Mouse (Mus musculus) kidney, embryonic 16.5 days (tissue): ENCODE measurements around the gene Col4a1. TPM values are rescaled to one million over a fixed set of nuclear protein-coding genes. Genes with fewer than 3 reads are reported as not detected.

Source experiments
- ATAC-seq: fragments of 200-750 bp; cut with Nextera tagmentation; 2 replicates; pipeline ENCODE4 v1.8.0; 2017; ENCODE audit warnings: moderate TSS enrichment; ENCODE audit not compliant: low FRiP score, low TSS enrichment
- H3K27ac ChIP-seq: fragments of 300-500 bp; sonication (generic); 2 replicates; pipeline ENCODE4 v1.5.1; 2014; ENCODE audit warnings: low read length
- H3K27me3 ChIP-seq: fragments of 300-500 bp; sonication (generic); 2 replicates; pipeline ENCODE4 v1.6.1; 2014; ENCODE audit warnings: low read length, control low read depth, mixed read lengths; ENCODE audit not compliant: insufficient read depth
- H3K36me3 ChIP-seq: fragments of 300-500 bp; sonication (generic); 2 replicates; pipeline ENCODE4 v1.6.1; 2014; ENCODE audit warnings: low read length, control low read depth, mixed read lengths; ENCODE audit not compliant: insufficient read depth
- H3K4me1 ChIP-seq: fragments of 300-500 bp; sonication (generic); 2 replicates; pipeline ENCODE4 v1.6.1; 2014; ENCODE audit warnings: low read length, control low read depth, mixed read lengths; ENCODE audit not compliant: insufficient read depth
- H3K4me2 ChIP-seq: fragments of 300-500 bp; sonication (generic); replicated peaks from 2 replicates; pipeline ENCODE4 v1.6.1; 2014; ENCODE audit warnings: low read depth, low read length
- H3K4me3 ChIP-seq: fragments of 300-500 bp; sonication (generic); 2 replicates; pipeline ENCODE4 v1.5.1; 2014; ENCODE audit warnings: mild to moderate bottlenecking, low read length
- H3K9ac ChIP-seq: fragments of 300-500 bp; sonication (generic); replicated peaks from 2 replicates; pipeline ENCODE4 v1.6.1; 2014; ENCODE audit warnings: low read length
- H3K9me3 ChIP-seq: fragments of 300-500 bp; sonication (generic); 2 replicates; pipeline ENCODE4 v1.6.1; 2016; ENCODE audit warnings: low read length, control low read depth
- WGBS: fragments of 180-500 bp; shearing (Covaris S2); extraction: QIAGEN DNeasy Blood & Tissue Kit; methylation state at CpG from one replicate; pipeline ENCODE4 v1.1.7; 2014; 5-methylcytosine and 5-hydroxymethylcytosine counted together
- polyA plus RNA-seq: library from polyadenylated mRNA; unstranded; fragments of >200 nt; fragmentation: Nextera tagmentation; extraction: Ambion mirVana; gene quantifications from 2 replicates; pipeline ENCODE4 v1.2.1, GENCODE M21; 2015

The Col4a1 gene
- polyA plus RNA-seq = 382 and 440 TPM in 2 replicates

DNA sequence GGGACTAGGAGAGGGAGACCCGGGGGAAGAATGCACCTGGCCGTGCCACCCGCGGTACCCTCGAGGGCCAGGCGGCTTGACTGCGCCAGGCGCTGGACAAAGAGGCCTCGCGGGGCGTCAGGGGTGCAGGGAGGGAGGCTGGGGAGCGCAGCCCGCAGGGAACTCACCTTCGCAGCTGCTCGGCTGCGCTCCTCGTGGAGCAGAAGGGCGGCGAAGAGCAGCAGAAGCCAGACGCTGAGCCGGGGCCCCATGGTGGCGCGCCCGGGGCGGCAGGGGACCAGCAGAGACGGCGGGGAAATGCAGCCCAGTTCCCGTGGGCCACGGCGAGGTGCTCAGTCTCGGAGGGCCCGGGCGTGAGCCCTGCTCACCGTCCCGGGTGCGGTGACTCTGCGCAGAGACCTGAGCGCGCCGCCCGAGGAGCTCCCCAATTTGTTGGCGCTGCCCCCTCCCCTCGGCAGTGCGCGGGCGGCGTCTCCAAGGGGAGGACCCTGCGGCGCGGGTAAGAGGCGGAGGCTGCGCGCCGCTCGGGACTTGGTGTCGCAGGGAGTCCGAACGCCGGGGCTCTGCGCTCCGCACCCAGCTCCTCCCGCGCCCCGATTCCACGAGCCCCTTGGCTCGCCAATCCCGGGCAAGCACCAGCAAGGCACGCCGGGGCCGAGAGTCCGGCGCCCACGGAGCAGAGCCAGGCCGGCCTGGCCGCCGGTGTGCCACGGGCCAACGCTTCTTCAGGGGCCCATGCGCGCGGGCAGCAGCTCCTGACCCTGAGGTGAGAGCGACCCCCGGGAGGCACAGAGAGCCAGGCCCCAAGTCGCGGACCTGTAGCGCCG lies at the start of gene Col4a1, which contains the start of gene Col4a2:
Gene Col4a1, minus strand, starts transcription at position 478 of the 827 bp plus-strand sequence.
Gene Col4a2, plus strand, starts transcription at position 457 of the 827 bp plus-strand sequence.
- peak; percentile 84 for ATAC-seq
- peak within 1 kb of the TSS; percentile 100 for H3K9ac ChIP-seq
- WGBS = under 1% methylated on average over 82 of the region's 87 CpGs

DNA sequence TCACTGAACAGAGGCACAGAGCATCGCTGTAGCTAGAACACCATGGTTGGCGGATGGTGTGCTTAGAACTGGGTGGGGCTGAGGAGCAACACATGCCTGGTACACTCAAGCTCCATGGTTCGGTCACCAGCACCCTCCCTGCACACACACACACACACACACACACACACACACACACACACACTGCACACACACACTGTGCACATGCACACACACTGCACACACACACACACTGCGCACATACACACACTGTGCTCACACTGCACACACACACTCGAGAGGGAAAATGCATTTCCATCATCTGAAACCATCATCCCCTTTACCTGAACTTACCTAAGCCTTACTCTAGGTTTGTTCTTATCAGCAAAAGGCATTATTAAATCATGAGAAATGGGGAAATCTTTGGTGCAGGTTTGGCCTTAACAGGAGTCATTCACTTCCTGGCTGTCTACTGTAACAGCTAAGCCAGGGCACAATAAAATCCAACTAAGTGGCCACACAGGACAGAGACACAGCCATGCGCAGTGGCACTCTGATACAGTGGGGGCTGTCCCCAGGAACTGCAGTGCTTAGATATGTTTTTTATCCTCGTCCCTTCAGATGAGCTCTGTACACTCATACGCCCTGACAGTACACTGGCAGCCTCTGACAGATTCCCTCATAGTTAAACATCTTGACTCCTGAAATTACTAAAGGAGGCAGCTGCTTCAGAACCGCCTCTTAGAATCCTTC lies 49.1 kb upstream of the Col4a1 start:
- Histone ChIP-seq H3K27me3 (no peaks in the 10 kb centered on the region), H3K4me1 (peaks cover 72% of the 10 kb centered on the region), H3K4me3 (no peak overlapping the region), H3K9ac (peak overlapping the region; percentile 13; the same call in 1 of the 2 replicates), H3K36me3 (peaks cover 4% of the 10 kb centered on the region; the same call in 1 of the 2 replicates), H3K9me3 (no peaks in the 10 kb centered on the region), H3K27ac (peak overlapping the region; percentile 91), H3K4me2 (peak overlapping the region; percentile 24; the same call in 1 of the 2 replicates)
- WGBS = 60% methylated on average over 9 of the region's 9 CpGs
- ATAC-seq = peak; percentile 52

More for the DNA sequence above, at the start of gene Col4a1, which contains the start of gene Col4a2:
- H3K4me1 ChIP-seq = peaks cover 69% of the 10 kb centered on the region
- H3K36me3 ChIP-seq = peaks cover 10% of the 10 kb centered on the region; the same call in 1 of the 2 replicates
- peak within 1 kb of the TSS; percentile 97 for H3K27ac ChIP-seq
- peak within 1 kb of the TSS; percentile 99 for H3K4me3 ChIP-seq
- H3K9me3 ChIP-seq = no peaks in the 10 kb centered on the region
- no peaks in the 10 kb centered on the region for H3K27me3 ChIP-seq
- H3K4me2 ChIP-seq = peak within 1 kb of the TSS; percentile 92

DNA sequence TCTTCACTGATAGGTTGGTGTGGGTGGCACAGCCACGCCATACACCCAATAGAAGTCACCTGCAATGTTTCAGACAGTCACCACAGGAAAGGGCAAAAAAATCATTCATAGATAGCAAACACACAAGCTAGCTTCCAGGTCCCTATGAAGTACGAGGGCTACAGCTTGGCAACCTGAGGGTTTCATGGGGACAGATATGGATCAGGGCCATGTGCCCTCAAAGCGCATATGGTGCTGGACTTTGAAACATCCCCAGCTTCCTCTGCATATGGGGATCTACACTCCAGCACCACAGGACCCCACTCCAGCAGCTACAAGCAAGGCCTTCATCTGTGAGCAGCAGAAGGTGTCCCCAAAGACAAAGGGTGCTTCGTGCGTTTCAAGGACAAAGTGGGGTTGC lies 47.2 kb upstream of the Col4a1 start:
- Histone ChIP-seq H3K9ac (peak overlapping the region; percentile 27; the same call in 1 of the 2 replicates), H3K27me3 (no peaks in the 10 kb centered on the region), H3K36me3 (peaks cover 8% of the 10 kb centered on the region), H3K9me3 (0 out of 2 replicates have a peak, but pooled peaks cover 2% of the 10 kb centered on the region), H3K27ac (peak overlapping the region; percentile 91), H3K4me2 (no peak overlapping the region), H3K4me3 (no peak overlapping the region), H3K4me1 (peaks cover 78% of the 10 kb centered on the region)
- WGBS = 88% methylated on average over 5 of the region's 5 CpGs
- ATAC-seq = no peak

DNA sequence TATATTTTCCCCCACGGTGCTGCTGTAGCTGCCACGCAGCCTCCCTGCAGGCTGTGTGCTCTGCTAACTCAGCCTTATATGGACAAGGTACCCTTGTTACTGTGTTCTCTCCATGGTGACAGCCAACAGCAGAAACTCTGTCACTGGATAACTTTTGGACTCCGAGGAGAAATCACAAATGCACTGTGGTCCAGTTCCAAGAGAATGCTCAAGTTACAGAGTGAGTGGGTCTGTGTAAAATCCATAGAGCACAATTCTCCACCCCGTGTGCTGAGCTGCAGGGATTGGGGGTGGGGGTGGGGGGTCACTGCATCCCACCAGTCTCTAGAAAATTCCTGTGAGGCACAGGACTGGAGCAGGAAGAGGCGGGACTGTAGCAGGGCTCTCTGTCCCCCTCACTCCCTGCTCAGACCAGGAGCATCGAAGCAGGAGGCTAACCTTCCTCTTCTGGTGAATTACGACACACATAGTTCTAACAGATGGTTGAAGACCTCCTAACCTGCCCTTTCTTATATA lies 45.4 kb upstream of the Col4a1 start:
- WGBS = 12% methylated on average over 7 of the region's 7 CpGs
- Histone ChIP-seq H3K4me2 (0 out of 2 replicates have a peak overlapping the region, but pooled peaks have one; percentile 11), H3K4me3 (no peak overlapping the region), H3K27ac (peak overlapping the region; percentile 94), H3K9ac (0 out of 2 replicates have a peak overlapping the region, but pooled peaks have one; percentile 23), H3K4me1 (peaks cover 62% of the 10 kb centered on the region), H3K36me3 (peaks cover 20% of the 10 kb centered on the region), H3K27me3 (no peaks in the 10 kb centered on the region), H3K9me3 (0 out of 2 replicates have a peak, but pooled peaks cover 2% of the 10 kb centered on the region)
- peak; percentile 67 for ATAC-seq

DNA sequence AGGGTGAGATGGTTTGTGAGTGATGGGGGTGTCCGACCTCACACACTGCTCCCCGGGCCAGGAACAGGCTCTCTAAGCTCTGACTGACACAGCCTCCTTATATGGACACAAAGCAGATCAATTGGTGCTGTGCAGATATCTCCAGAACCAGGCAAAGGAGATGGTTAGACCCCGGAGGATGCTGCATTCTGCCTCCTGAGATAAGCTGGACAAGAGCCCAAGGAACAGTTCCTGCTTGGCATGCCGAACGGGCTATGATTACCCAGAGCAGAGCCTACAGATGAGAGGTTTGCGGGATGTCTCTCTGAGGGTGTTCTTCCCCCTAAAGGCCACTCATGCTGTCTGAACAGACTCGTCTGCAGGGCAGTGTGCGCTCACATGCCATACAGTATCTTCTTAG lies 44.1 kb upstream of the Col4a1 start:
- Histone ChIP-seq H3K4me2 (no peak overlapping the region), H3K27ac (peak overlapping the region; percentile 94), H3K27me3 (no peaks in the 10 kb centered on the region), H3K4me1 (peaks cover 50% of the 10 kb centered on the region), H3K9ac (no peak overlapping the region), H3K9me3 (0 out of 2 replicates have a peak, but pooled peaks cover 2% of the 10 kb centered on the region), H3K4me3 (no peak overlapping the region), H3K36me3 (peaks cover 20% of the 10 kb centered on the region)
- 78% methylated on average over 8 of the region's 8 CpGs for WGBS
- ATAC-seq = no peak

DNA sequence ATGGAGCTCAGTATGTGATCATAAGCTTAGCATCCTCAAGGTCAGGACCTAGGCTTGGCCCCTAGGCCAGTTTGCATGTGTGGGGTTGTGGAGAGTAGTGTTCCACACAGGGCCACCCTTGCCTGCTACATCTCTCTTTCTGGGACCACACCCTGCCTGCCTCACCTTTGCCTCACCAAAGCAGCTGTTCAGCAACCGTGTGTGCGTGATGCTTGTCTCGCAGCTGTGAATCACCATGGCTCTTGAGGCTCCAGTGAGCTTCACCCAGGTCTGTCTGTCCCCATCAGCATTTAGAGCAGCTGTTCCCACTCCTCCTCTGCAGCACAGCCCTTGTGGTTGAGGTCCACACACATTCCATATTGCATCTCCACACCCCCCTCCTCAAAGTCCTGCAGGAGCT lies 43.3 kb upstream of the Col4a1 start:
- H3K9me3 ChIP-seq = 0 out of 2 replicates have a peak, but pooled peaks cover 2% of the 10 kb centered on the region
- peaks cover 20% of the 10 kb centered on the region for H3K36me3 ChIP-seq
- H3K27me3 ChIP-seq = no peaks in the 10 kb centered on the region
- no peak overlapping the region for H3K9ac ChIP-seq
- no peak overlapping the region for H3K4me3 ChIP-seq
- H3K4me1 ChIP-seq = peaks cover 41% of the 10 kb centered on the region
- no peak overlapping the region for H3K27ac ChIP-seq
- no peak for ATAC-seq
- 88% methylated on average over 3 of the region's 3 CpGs for WGBS
- no peak overlapping the region for H3K4me2 ChIP-seq

DNA sequence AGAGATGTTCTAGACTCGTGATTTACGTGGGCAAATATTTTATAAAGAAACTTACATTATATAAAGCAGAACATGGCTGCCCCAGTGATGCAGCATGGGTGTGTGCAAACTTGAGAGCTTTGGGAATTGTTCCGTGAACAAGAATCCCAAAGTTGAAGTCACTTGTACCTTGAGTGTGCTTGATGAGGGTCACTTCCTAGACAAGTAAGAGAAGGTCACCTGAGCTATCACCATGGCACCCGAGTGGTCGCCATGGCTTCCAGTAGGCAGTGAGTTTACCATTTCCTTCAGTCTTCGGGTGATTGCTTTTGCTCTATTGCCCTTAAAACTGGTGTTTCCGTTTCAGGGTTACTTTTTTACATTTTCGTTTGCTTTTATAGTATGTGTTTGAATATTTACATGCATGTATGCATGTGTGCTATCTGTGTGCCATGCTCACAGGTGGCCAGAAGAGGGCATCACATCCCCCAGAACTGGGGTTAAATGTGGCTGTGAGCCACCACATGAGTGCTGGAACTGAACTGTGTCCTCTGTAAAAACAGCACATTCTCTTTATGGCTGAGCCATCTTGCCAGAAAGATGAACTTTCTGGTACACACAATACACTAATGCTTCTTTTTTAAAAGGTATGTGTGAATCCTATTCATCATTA lies 42.3 kb upstream of the Col4a1 start:
- H3K4me1 ChIP-seq = peaks cover 32% of the 10 kb centered on the region
- H3K9ac ChIP-seq = no peak overlapping the region
- no peak for ATAC-seq
- WGBS = 90% methylated on average over 8 of the region's 8 CpGs
- H3K4me3 ChIP-seq = no peak overlapping the region
- 0 out of 2 replicates have a peak, but pooled peaks cover 2% of the 10 kb centered on the region for H3K9me3 ChIP-seq
- no peak overlapping the region for H3K4me2 ChIP-seq
- no peaks in the 10 kb centered on the region for H3K27me3 ChIP-seq
- H3K27ac ChIP-seq = no peak overlapping the region
- H3K36me3 ChIP-seq = peaks cover 20% of the 10 kb centered on the region

DNA sequence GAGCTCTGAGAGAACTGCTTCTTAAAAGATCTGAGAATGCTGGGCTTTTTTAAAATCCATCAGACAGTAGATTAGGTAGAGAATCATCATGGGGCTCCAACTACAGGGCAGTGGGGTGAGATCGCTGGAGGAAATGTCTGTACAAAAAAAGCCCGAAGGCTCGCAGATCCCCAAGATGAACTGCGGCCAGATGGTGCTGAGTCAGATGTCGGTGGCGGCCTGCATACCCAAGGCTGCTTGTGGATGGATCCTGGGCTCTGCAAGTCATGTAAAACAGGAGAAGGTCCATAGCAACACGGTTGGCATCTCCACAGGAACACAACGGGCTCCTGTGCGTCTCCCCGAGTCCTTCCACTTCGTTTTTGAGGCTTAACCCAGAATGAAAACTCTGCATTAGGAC lies 39.9 kb upstream of the Col4a1 start:
- H3K4me2 ChIP-seq = no peak overlapping the region
- H3K9ac ChIP-seq = no peak overlapping the region
- WGBS = 74% methylated on average over 11 of the region's 11 CpGs
- H3K9me3 ChIP-seq = 0 out of 2 replicates have a peak, but pooled peaks cover 2% of the 10 kb centered on the region
- no peaks in the 10 kb centered on the region for H3K27me3 ChIP-seq
- peaks cover 20% of the 10 kb centered on the region for H3K36me3 ChIP-seq
- ATAC-seq = no peak
- H3K4me1 ChIP-seq = peaks cover 13% of the 10 kb centered on the region
- no peak overlapping the region for H3K27ac ChIP-seq
- H3K4me3 ChIP-seq = no peak overlapping the region

DNA sequence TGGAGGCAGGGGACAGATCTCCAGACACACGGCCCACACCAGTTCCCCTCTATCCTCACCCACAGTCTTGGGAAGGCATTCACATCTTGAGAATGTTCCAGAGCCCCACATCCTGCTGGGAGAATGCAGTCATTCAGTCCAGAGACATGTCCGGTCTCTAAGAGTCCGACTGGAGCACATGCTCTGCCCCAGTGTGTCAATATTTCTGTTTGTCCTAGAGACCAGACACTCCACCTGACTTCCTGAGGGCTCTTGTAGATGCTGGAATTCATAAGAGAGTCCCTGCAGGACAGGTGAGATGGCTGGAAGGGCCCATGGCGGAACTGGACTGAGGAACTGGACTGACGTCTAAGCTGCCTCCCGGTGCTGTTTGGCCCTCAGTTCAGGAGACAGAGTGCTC lies 38.7 kb upstream of the Col4a1 start:
- no peak overlapping the region for H3K9ac ChIP-seq
- no peak overlapping the region for H3K27ac ChIP-seq
- H3K9me3 ChIP-seq = 0 out of 2 replicates have a peak, but pooled peaks cover 2% of the 10 kb centered on the region
- no peaks in the 10 kb centered on the region for H3K27me3 ChIP-seq
- WGBS = 91% methylated on average over 6 of the region's 6 CpGs
- peaks cover 15% of the 10 kb centered on the region; the same call in 1 of the 2 replicates for H3K4me1 ChIP-seq
- H3K36me3 ChIP-seq = peaks cover 15% of the 10 kb centered on the region
- ATAC-seq = no peak
- no peak overlapping the region for H3K4me2 ChIP-seq
- no peak overlapping the region for H3K4me3 ChIP-seq
